Mouse (Mus musculus) heart, postnatal 0 days (tissue): ENCODE measurements around the gene Lamb1.

Experiments
- CTCF ChIP-seq: IDR thresholded peaks from 2 replicates; pipeline ENCODE4 v1.5.1; 2016; ENCODE audit warnings: antibody characterized with exemption, control low read depth, low read depth
- EP300 ChIP-seq: IDR thresholded peaks from 2 replicates; pipeline ENCODE4 v1.6.1; 2016; ENCODE audit warnings: antibody characterized with exemption, low read depth

DNA sequence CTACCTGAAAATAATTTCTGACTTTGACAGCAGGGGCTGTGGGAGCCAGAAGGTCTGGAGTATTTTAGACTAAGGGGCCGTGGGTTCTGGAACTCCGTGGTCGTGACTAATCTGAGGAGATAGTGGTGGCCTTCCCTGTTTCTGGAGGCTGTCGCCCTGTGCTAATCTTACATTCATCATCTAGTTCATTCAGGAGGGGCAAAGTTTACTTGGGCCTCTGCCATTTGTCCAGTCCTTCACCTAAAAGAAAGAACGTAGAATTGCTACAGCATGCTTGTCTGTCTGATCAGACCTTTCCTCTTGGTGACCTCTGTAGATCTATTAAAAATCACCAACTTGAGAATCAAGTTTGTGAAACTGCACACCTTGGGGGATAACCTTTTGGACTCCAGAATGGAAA lies 17.2 kb downstream of the Lamb1 start:
- TF ChIP-seq CTCF (no peak), EP300 (no peak)
